Mouse (Mus musculus): ENCODE results near the gene Ppm1b. TPM values are rescaled to one million over a fixed set of nuclear protein-coding genes. Genes with fewer than 3 reads are reported as not detected.

The Ppm1b gene
- polyA plus RNA-seq, 1 experiment from 2014 or later, result 105 TPM

GRCm38 (mm10) chr17:85045160-85045559 lies 88.6 kb downstream of the Ppm1b start:
- Histone ChIP-seq H3K36me3 (no peaks in the 10 kb centered on the region), H3K4me1 (no peaks in the 10 kb centered on the region), H3K9ac (replicated peaks) (no peak overlapping the region), H3K4me3 (no peak overlapping the region), H3K27ac (replicated peaks) (no peak overlapping the region), H3K4me2 (replicated peaks) (no peak overlapping the region), H3K27me3 (no peaks in the 10 kb centered on the region), H3K9me3 (no peaks in the 10 kb centered on the region)
- ATAC-seq (replicated peaks), result no peak
- WGBS, result 87% methylated on average over 12 of the region's 12 CpGs

- no peak overlapping the region for H3K27ac ChIP-seq (replicated peaks)
- H3K36me3 ChIP-seq, result no peaks in the 10 kb centered on the region
- no peak for ATAC-seq (replicated peaks)
- WGBS, result 97% methylated on average over 5 of the region's 5 CpGs
- H3K4me3 ChIP-seq, result no peak overlapping the region
- no peak overlapping the region for H3K4me2 ChIP-seq (replicated peaks)
- H3K9ac ChIP-seq (replicated peaks), result no peak overlapping the region
- no peaks in the 10 kb centered on the region for H3K27me3 ChIP-seq
- H3K4me1 ChIP-seq, result no peaks in the 10 kb centered on the region
- no peaks in the 10 kb centered on the region for H3K9me3 ChIP-seq
Measured at GRCm38 (mm10) chr17:85048379-85048778, 91.8 kb downstream of the Ppm1b start.

GRCm38 (mm10) chr17:85058276-85058675 lies 101.7 kb downstream of the Ppm1b start:
- Histone ChIP-seq H3K9me3 (no peaks in the 10 kb centered on the region), H3K9ac (replicated peaks) (no peak overlapping the region), H3K27me3 (no peaks in the 10 kb centered on the region), H3K36me3 (peaks cover 7% of the 10 kb centered on the region; the same call in 1 of the 2 replicates), H3K4me2 (replicated peaks) (no peak overlapping the region), H3K27ac (replicated peaks) (no peak overlapping the region), H3K4me1 (no peaks in the 10 kb centered on the region), H3K4me3 (no peak overlapping the region)
- no peak for ATAC-seq (replicated peaks)
- 90% methylated on average over 7 of the region's 7 CpGs for WGBS

- H3K4me1 ChIP-seq, result no peaks in the 10 kb centered on the region
- no peaks in the 10 kb centered on the region for H3K27me3 ChIP-seq
- H3K27ac ChIP-seq (replicated peaks), result no peak overlapping the region
- H3K9ac ChIP-seq (replicated peaks), result no peak overlapping the region
- H3K4me2 ChIP-seq (replicated peaks), result no peak overlapping the region
- peaks cover 15% of the 10 kb centered on the region; the same call in 1 of the 2 replicates for H3K36me3 ChIP-seq
- H3K9me3 ChIP-seq, result no peaks in the 10 kb centered on the region
- H3K4me3 ChIP-seq, result no peak overlapping the region
- WGBS, result 85% methylated on average over 6 of the region's 6 CpGs
- no peak for ATAC-seq (replicated peaks)
Measured at GRCm38 (mm10) chr17:85059136-85059535, 102.6 kb downstream of the Ppm1b start.

GRCm38 (mm10) chr17:85063560-85063959 lies 107.0 kb downstream of the Ppm1b start:
- ATAC-seq (replicated peaks), result no peak
- H3K36me3 ChIP-seq, result peaks cover 43% of the 10 kb centered on the region
- H3K4me2 ChIP-seq (replicated peaks), result no peak overlapping the region
- no peaks in the 10 kb centered on the region for H3K9me3 ChIP-seq
- no peak overlapping the region for H3K4me3 ChIP-seq
- H3K9ac ChIP-seq (replicated peaks), result no peak overlapping the region
- no peaks in the 10 kb centered on the region for H3K4me1 ChIP-seq
- WGBS, result 94% methylated on average over 7 of the region's 7 CpGs
- no peaks in the 10 kb centered on the region for H3K27me3 ChIP-seq
- no peak overlapping the region for H3K27ac ChIP-seq (replicated peaks)

GRCm38 (mm10) chr17:85067331-85067730 lies 110.8 kb downstream of the Ppm1b start:
- Histone ChIP-seq H3K9me3 (no peaks in the 10 kb centered on the region), H3K27me3 (no peaks in the 10 kb centered on the region), H3K36me3 (peaks cover 68% of the 10 kb centered on the region), H3K4me1 (peaks cover 2% of the 10 kb centered on the region; the same call in 1 of the 2 replicates), H3K4me2 (replicated peaks) (no peak overlapping the region), H3K27ac (replicated peaks) (no peak overlapping the region), H3K4me3 (no peak overlapping the region), H3K9ac (replicated peaks) (no peak overlapping the region)
- 91% methylated on average over 7 of the region's 7 CpGs for WGBS
- ATAC-seq (replicated peaks), result no peak

GRCm38 (mm10) chr17:85070658-85071057 lies 114.1 kb downstream of the Ppm1b start:
- ATAC-seq (replicated peaks), result no peak
- 94% methylated on average over 6 of the region's 6 CpGs for WGBS
- Histone ChIP-seq H3K9ac (replicated peaks) (no peak overlapping the region), H3K4me1 (peaks cover 10% of the 10 kb centered on the region; the same call in 1 of the 2 replicates), H3K27me3 (no peaks in the 10 kb centered on the region), H3K4me3 (no peak overlapping the region), H3K4me2 (replicated peaks) (no peak overlapping the region), H3K9me3 (no peaks in the 10 kb centered on the region), H3K27ac (replicated peaks) (no peak overlapping the region), H3K36me3 (peaks cover 44% of the 10 kb centered on the region)

GRCm38 (mm10) chr17:85071088-85071775 lies 114.7 kb downstream of the Ppm1b start:
- H3K4me3 ChIP-seq, result no peak overlapping the region
- whole genome bisulfite sequencing, result 86% methylated on average over 8 of the region's 8 CpGs
- H3K4me2 ChIP-seq (replicated peaks), result no peak overlapping the region
- H3K4me1 ChIP-seq, result peaks cover 10% of the 10 kb centered on the region; the same call in 1 of the 2 replicates
- ATAC-seq (replicated peaks), result no peak
- no peak overlapping the region for H3K27ac ChIP-seq (replicated peaks)
- H3K27me3 ChIP-seq, result no peaks in the 10 kb centered on the region
- no peaks in the 10 kb centered on the region for H3K9me3 ChIP-seq
- peaks cover 42% of the 10 kb centered on the region for H3K36me3 ChIP-seq
- H3K9ac ChIP-seq (replicated peaks), result no peak overlapping the region

- peaks cover 10% of the 10 kb centered on the region; the same call in 1 of the 2 replicates for H3K4me1 ChIP-seq
- H3K27ac ChIP-seq (replicated peaks), result 0 out of 2 replicates have a peak overlapping the region, but pooled peaks have one; percentile 20
- 0 out of 2 replicates have a peak, but pooled peaks have one; percentile 32 for ATAC-seq (replicated peaks)
- no peak overlapping the region for H3K4me2 ChIP-seq (replicated peaks)
- WGBS, result 10% methylated on average over 11 of the region's 11 CpGs
- no peak overlapping the region for H3K4me3 ChIP-seq
- H3K27me3 ChIP-seq, result no peaks in the 10 kb centered on the region
- no peak overlapping the region for H3K9ac ChIP-seq (replicated peaks)
- H3K36me3 ChIP-seq, result peaks cover 47% of the 10 kb centered on the region
- H3K9me3 ChIP-seq, result no peaks in the 10 kb centered on the region
Measured at GRCm38 (mm10) chr17:85072383-85072782, 115.8 kb downstream of the Ppm1b start.

- peaks cover 52% of the 10 kb centered on the region for H3K36me3 ChIP-seq
- H3K9me3 ChIP-seq, result no peaks in the 10 kb centered on the region
- H3K4me2 ChIP-seq (replicated peaks), result no peak overlapping the region
- WGBS, result 31% methylated on average over 7 of the region's 7 CpGs
- no peaks in the 10 kb centered on the region for H3K27me3 ChIP-seq
- 0 out of 2 replicates have a peak, but pooled peaks have one; percentile 4 for ATAC-seq (replicated peaks)
- H3K4me3 ChIP-seq, result no peak overlapping the region
- no peak overlapping the region for H3K9ac ChIP-seq (replicated peaks)
- peaks cover 10% of the 10 kb centered on the region; the same call in 1 of the 2 replicates for H3K4me1 ChIP-seq
- no peak overlapping the region for H3K27ac ChIP-seq (replicated peaks)
Measured at GRCm38 (mm10) chr17:85073214-85073613, 116.7 kb downstream of the Ppm1b start.
